Mouse (Mus musculus) spleen, adult 2 months (tissue): ENCODE measurements around the gene Cdh15. TPM values are rescaled to one million over a fixed set of nuclear protein-coding genes. Genes with fewer than 3 reads are reported as not detected.

Experiments
- DNase-seq, 2 experiments: peaks; one replicate each; pipeline versions ENCODE4 v3.0.0 to v3.0.0-alpha.2; 2012 to 2021; ENCODE audit warnings: low spot score in 2 of 2, low read depth in 1 of 2
- H3K27ac ChIP-seq: fragments of 200-500 bp; 2 replicates; pipeline ENCODE4 v1.5.1; 2012; ENCODE audit warnings: low read length, inconsistent platforms; ENCODE audit not compliant: insufficient read depth
- H3K27me3 ChIP-seq: fragments of 200-500 bp; 2 replicates; pipeline ENCODE4 v1.6.1; 2012; ENCODE audit warnings: mild to moderate bottlenecking, moderate library complexity, low read length, inconsistent platforms; ENCODE audit not compliant: control insufficient read depth, insufficient read depth
- H3K36me3 ChIP-seq: fragments of 200-500 bp; 2 replicates; pipeline ENCODE4 v1.6.1; 2012; ENCODE audit warnings: mild to moderate bottlenecking, low read length, inconsistent platforms; ENCODE audit not compliant: control insufficient read depth, insufficient read depth
- H3K4me1 ChIP-seq: fragments of 200-500 bp; 2 replicates; pipeline ENCODE4 v1.6.1; 2011; ENCODE audit warnings: inconsistent platforms; ENCODE audit not compliant: control insufficient read depth, insufficient read depth, insufficient read length
- H3K4me3 ChIP-seq: fragments of 200-500 bp; 2 replicates; pipeline ENCODE4 v1.5.1; 2011; ENCODE audit warnings: mild to moderate bottlenecking, inconsistent platforms; ENCODE audit not compliant: insufficient read depth, insufficient read length; ENCODE audit errors: extremely low read depth
- CTCF ChIP-seq: fragments of 200-500 bp; IDR thresholded peaks from 2 replicates; pipeline ENCODE4 v1.5.1; 2011; ENCODE audit warnings: mild to moderate bottlenecking, inconsistent platforms; ENCODE audit not compliant: insufficient read depth, insufficient read length, insufficient replicate concordance; ENCODE audit errors: extremely low read depth
- POLR2A ChIP-seq: fragments of 200-500 bp; IDR thresholded peaks from 2 replicates; pipeline ENCODE4 v1.6.1; 2011; ENCODE audit warnings: low read depth, low read length, inconsistent platforms
- WGBS: fragments of 180-500 bp; shearing (Covaris S2); methylation state at CpG from one replicate; pipeline ENCODE4 v1.1.7; 2018; 5-methylcytosine and 5-hydroxymethylcytosine counted together
- polyA plus RNA-seq: library from polyadenylated mRNA; depleted of rRNA; stranded (reverse); fragments of >200 nt; gene quantifications from 2 replicates; pipeline ENCODE4 v1.2.3, GENCODE M21; 2012

Cdh15 gene
- polyA plus RNA-seq, 1 experiment = not detected

GRCm38 (mm10) chr8:122851692-122852545 is 4.2 kb downstream of the Cdh15 start:
- WGBS = 76% methylated on average over 12 of the region's 12 CpGs
- DNase-seq = no peak

DNA sequence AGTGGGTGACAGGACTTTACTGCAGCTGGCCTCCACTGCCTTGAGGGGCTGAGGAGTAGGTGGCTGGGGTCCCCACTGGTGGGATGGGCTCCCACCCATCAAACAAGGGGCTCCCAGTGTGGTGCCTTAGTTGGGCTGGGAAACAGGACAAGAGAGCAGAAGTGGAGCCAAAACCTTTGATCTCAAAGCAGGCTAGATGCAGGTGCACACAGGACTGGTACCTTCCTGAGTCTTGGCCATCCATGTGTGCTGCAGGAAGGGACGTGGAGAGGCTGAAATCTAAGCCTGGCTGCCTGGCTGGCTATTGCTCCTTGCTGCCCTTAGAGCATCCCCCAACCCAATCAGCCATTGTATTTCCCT is 4.8 kb downstream of the Cdh15 start:
- Histone ChIP-seq H3K27me3 (0 out of 2 replicates have a peak, but pooled peaks cover 1% of the 10 kb centered on the region), H3K4me1 (no peaks in the 10 kb centered on the region; the same call in 1 of the 2 replicates), H3K36me3 (no peaks in the 10 kb centered on the region), H3K4me3 (no peak overlapping the region), H3K27ac (no peak overlapping the region)
- DNase-seq = no peak
- TF ChIP-seq POLR2A (no peak), CTCF (no peak)
- 59% methylated on average over 1 of the region's 1 CpGs for WGBS

More at GRCm38 (mm10) chr8:122851692-122852545, 4.2 kb downstream of the Cdh15 start:
- Histone ChIP-seq H3K27ac (no peak overlapping the region), H3K4me1 (no peaks in the 10 kb centered on the region; the same call in 1 of the 2 replicates), H3K36me3 (no peaks in the 10 kb centered on the region), H3K4me3 (no peak overlapping the region), H3K27me3 (0 out of 2 replicates have a peak, but pooled peaks cover 1% of the 10 kb centered on the region)
- TF ChIP-seq CTCF = no peak
- TF ChIP-seq POLR2A = no peak

- 76% methylated on average over 11 of the region's 11 CpGs for WGBS
- H3K4me1 ChIP-seq = no peaks in the 10 kb centered on the region
- H3K27me3 ChIP-seq = 0 out of 2 replicates have a peak, but pooled peaks cover 1% of the 10 kb centered on the region
- no peaks in the 10 kb centered on the region for H3K36me3 ChIP-seq
- TF ChIP-seq POLR2A (no peak), CTCF (no peak)
- no peak overlapping the region for H3K4me3 ChIP-seq
- DNase-seq = no peak
- H3K27ac ChIP-seq = no peak overlapping the region
Measured at GRCm38 (mm10) chr8:122853340-122853771, 5.6 kb downstream of the Cdh15 start.

DNA sequence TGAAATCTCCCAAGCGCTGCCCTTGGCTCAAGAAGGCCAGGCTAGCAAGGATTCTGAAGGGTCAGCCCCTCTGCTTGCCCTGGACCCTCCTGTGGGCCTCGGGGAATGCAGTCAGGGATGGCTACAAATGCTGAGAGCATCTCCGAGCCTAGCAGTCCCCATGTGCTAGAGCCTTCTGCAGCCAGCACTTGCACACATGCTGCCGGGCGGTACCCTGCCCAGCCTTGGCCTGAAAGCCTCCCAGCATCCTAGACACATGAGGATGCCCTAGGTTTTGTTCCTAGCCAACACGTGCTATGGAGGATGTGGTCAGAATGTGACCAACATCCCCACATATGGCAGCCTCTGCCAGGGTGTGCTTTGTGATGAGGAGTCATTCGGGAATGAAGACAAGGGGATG is 6.6 kb downstream of the Cdh15 start:
- DNase-seq = no peak
- no peak overlapping the region for H3K27ac ChIP-seq
- no peaks in the 10 kb centered on the region for H3K27me3 ChIP-seq
- 75% methylated on average over 7 of the region's 7 CpGs for WGBS
- H3K36me3 ChIP-seq = no peaks in the 10 kb centered on the region
- TF ChIP-seq CTCF = no peak
- TF ChIP-seq POLR2A = no peak
- H3K4me1 ChIP-seq = no peaks in the 10 kb centered on the region
- no peak overlapping the region for H3K4me3 ChIP-seq

DNA sequence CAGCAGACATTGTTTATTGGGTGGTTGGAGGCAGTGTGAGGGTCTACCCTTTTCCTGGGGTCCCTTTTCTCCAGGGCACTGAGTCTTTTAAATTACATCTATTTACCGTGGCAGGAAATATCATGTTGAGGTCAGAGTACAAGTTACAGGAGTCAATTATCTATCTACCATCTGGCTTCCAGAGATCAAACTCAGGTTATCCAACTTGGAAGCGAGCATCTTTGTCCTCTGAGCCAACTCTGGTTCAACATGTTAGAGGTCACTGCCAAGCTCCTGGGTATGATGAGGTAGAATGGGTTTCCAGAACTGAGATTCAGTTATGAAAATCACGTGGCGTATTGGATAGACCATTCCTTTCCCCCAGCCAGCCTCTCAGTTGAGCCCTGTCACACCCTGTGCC is 7.4 kb downstream of the Cdh15 start:
- Histone ChIP-seq H3K4me1 (no peaks in the 10 kb centered on the region), H3K27me3 (no peaks in the 10 kb centered on the region), H3K36me3 (no peaks in the 10 kb centered on the region), H3K4me3 (no peak overlapping the region), H3K27ac (no peak overlapping the region)
- no peak for TF ChIP-seq POLR2A
- WGBS = 86% methylated on average over 4 of the region's 4 CpGs
- no peak for DNase-seq

- Histone ChIP-seq H3K27me3 (no peaks in the 10 kb centered on the region), H3K36me3 (no peaks in the 10 kb centered on the region), H3K27ac (no peak overlapping the region), H3K4me1 (no peaks in the 10 kb centered on the region), H3K4me3 (no peak overlapping the region)
- no peak for DNase-seq
- 85% methylated on average over 8 of the region's 8 CpGs for WGBS
- TF ChIP-seq CTCF (no peak), POLR2A (no peak)
Measured at GRCm38 (mm10) chr8:122856288-122856687, 8.5 kb downstream of the Cdh15 start.

DNA sequence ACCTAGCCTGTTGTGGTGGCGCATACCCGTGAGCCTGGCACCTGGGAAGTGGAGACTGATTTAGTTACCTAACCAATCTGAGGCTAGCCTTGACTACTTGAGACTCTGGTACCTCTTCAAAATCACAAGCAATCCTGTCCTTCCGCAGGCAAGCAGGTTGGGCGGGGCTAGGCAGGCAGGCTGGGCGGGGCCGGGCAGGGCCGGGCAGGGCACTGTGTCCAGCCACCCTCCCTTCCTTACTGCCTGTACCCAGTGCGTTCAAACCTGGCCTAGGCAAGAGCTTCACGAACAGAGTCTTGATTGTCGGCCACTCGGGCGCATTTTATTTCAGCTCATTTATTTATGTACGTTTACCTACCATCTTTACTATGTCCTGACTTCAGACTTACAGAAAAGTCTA is 12.1 kb downstream of the Cdh15 start:
- Histone ChIP-seq H3K4me1 (no peaks in the 10 kb centered on the region; the same call in 1 of the 2 replicates), H3K27me3 (no peaks in the 10 kb centered on the region), H3K4me3 (no peak overlapping the region), H3K27ac (no peak overlapping the region), H3K36me3 (no peaks in the 10 kb centered on the region)
- TF ChIP-seq POLR2A = no peak
- no peak for TF ChIP-seq CTCF
- WGBS = 78% methylated on average over 13 of the region's 13 CpGs
- DNase-seq = no peak
